Mouse (Mus musculus) lung, embryonic 14.5 days (tissue): ENCODE data around the gene 2310061I04Rik. TPM values are rescaled to one million over a fixed set of nuclear protein-coding genes. Genes with fewer than 3 reads are reported as not detected.

Source experiments
- ATAC-seq: fragments of 200-750 bp; cut with Nextera tagmentation; 2 replicates; pipeline ENCODE4 v1.8.0; 2017; ENCODE audit warnings: mild to moderate bottlenecking, moderate TSS enrichment, moderate library complexity; ENCODE audit not compliant: insufficient read depth
- DNase-seq: peaks from one replicate; pipeline ENCODE4 v3.0.0-alpha.2; 2015
- H3K27ac ChIP-seq: fragments of 300-500 bp; sonication (generic); 2 replicates; pipeline ENCODE4 v1.5.1; 2014; ENCODE audit warnings: low read depth, mild to moderate bottlenecking, moderate library complexity
- H3K27me3 ChIP-seq: fragments of 300-500 bp; sonication (generic); 2 replicates; pipeline ENCODE4 v1.6.1; 2014; ENCODE audit warnings: low read length, control low read depth; ENCODE audit not compliant: insufficient read depth
- H3K36me3 ChIP-seq: fragments of 300-500 bp; sonication (generic); 2 replicates; pipeline ENCODE4 v1.6.1; 2014; ENCODE audit warnings: control low read depth; ENCODE audit not compliant: insufficient read depth
- H3K4me1 ChIP-seq: fragments of 300-500 bp; sonication (generic); 2 replicates; pipeline ENCODE4 v1.6.1; 2014; ENCODE audit warnings: antibody characterized with exemption, control low read depth; ENCODE audit not compliant: insufficient read depth
- H3K4me2 ChIP-seq: fragments of 300-500 bp; sonication (generic); 2 replicates; pipeline ENCODE4 v1.6.1; 2014; ENCODE audit warnings: mild to moderate bottlenecking
- H3K4me3 ChIP-seq: fragments of 300-500 bp; sonication (generic); 2 replicates; pipeline ENCODE4 v1.5.1; 2014; ENCODE audit warnings: low read depth, low read length
- H3K9ac ChIP-seq: fragments of 300-500 bp; sonication (generic); 2 replicates; pipeline ENCODE4 v1.6.1; 2014
- H3K9me3 ChIP-seq: fragments of 300-500 bp; sonication (generic); 2 replicates; pipeline ENCODE4 v1.6.1; 2016; ENCODE audit warnings: low read depth, low read length, control low read depth
- CTCF ChIP-seq: IDR thresholded peaks from 2 replicates; pipeline ENCODE4 v1.5.1; 2016; ENCODE audit warnings: antibody characterized with exemption, low read depth
- WGBS: fragments of 180-500 bp; shearing (Covaris S2); extraction: QIAGEN DNeasy Blood & Tissue Kit; methylation state at CpG from one replicate; pipeline ENCODE4 v1.1.7; 2014; 5-methylcytosine and 5-hydroxymethylcytosine counted together
- polyA plus RNA-seq: library from polyadenylated mRNA; unstranded; fragments of >200 nt; fragmentation: Nextera tagmentation; extraction: Ambion mirVana; gene quantifications from 2 replicates; pipeline ENCODE4 v1.2.1, GENCODE M21; 2014

2310061I04Rik gene
- polyA plus RNA-seq, 1 experiment from 2014 or later = 25.4 TPM

- peak; percentile 30 for DNase-seq
- H3K36me3 ChIP-seq = peaks cover 47% of the 10 kb centered on the region
- peaks cover 11% of the 10 kb centered on the region for H3K4me1 ChIP-seq
- H3K9me3 ChIP-seq = no peaks in the 10 kb centered on the region
- ATAC-seq = no peak
- WGBS = under 1% methylated on average over 28 of the region's 28 CpGs
- peak overlapping the region; percentile 100 for H3K4me2 ChIP-seq
- peak overlapping the region; percentile 96 for H3K9ac ChIP-seq
- H3K27ac ChIP-seq = peak overlapping the region; percentile 99
- peak overlapping the region; percentile 79 for H3K4me3 ChIP-seq
- TF ChIP-seq CTCF = no peak
- no peaks in the 10 kb centered on the region for H3K27me3 ChIP-seq
Measured at GRCm38 (mm10) chr17:35915538-35916296, 18.5 kb upstream of the 2310061I04Rik start.

GRCm38 (mm10) chr17:35914975-35915374 lies 17.7 kb upstream of the 2310061I04Rik start:
- no peaks in the 10 kb centered on the region for H3K9me3 ChIP-seq
- H3K4me1 ChIP-seq = peaks cover 8% of the 10 kb centered on the region
- ATAC-seq (no peak), DNase-seq (no peak)
- H3K4me3 ChIP-seq = peak overlapping the region; percentile 79
- H3K9ac ChIP-seq = peak overlapping the region; percentile 96; the same call in 1 of the 2 replicates
- H3K4me2 ChIP-seq = peak overlapping the region; percentile 100
- H3K36me3 ChIP-seq = peaks cover 47% of the 10 kb centered on the region
- no peak overlapping the region for H3K27ac ChIP-seq
- TF ChIP-seq CTCF = no peak
- WGBS = 71% methylated on average over 6 of the region's 6 CpGs
- no peaks in the 10 kb centered on the region for H3K27me3 ChIP-seq

- H3K9me3 ChIP-seq = no peaks in the 10 kb centered on the region
- peak; percentile 92 for ATAC-seq
- peak within 1 kb of the TSS; percentile 73 for H3K9ac ChIP-seq
- peaks cover 66% of the 10 kb centered on the region for H3K36me3 ChIP-seq
- H3K4me3 ChIP-seq = peak within 1 kb of the TSS; percentile 70
- no peak for TF ChIP-seq CTCF
- H3K4me1 ChIP-seq = peaks cover 5% of the 10 kb centered on the region; the same call in 1 of the 2 replicates
- peak within 1 kb of the TSS; percentile 73; the same call in 1 of the 2 replicates for H3K27ac ChIP-seq
- WGBS = 3% methylated on average over 25 of the region's 25 CpGs
- H3K4me2 ChIP-seq = peak within 1 kb of the TSS; percentile 71
- no peaks in the 10 kb centered on the region for H3K27me3 ChIP-seq
- DNase-seq = peak; percentile 97
Measured at GRCm38 (mm10) chr17:35909919-35910369, 12.7 kb upstream of the 2310061I04Rik start, which contains the start of gene Atat1. Atat1 (minus strand) TSS chr17:35910075.

- H3K9ac ChIP-seq = peak overlapping the region; percentile 73
- no peak for DNase-seq
- H3K4me1 ChIP-seq = peaks cover 5% of the 10 kb centered on the region; the same call in 1 of the 2 replicates
- TF ChIP-seq CTCF = no peak
- H3K9me3 ChIP-seq = no peaks in the 10 kb centered on the region
- ATAC-seq = peak; percentile 23
- WGBS = 14% methylated on average over 20 of the region's 20 CpGs
- peak overlapping the region; percentile 71 for H3K4me2 ChIP-seq
- peak overlapping the region; percentile 70 for H3K4me3 ChIP-seq
- H3K27ac ChIP-seq = peak overlapping the region; percentile 73; the same call in 1 of the 2 replicates
- H3K27me3 ChIP-seq = no peaks in the 10 kb centered on the region
- H3K36me3 ChIP-seq = peaks cover 66% of the 10 kb centered on the region
Measured at GRCm38 (mm10) chr17:35909186-35909918, 12.1 kb upstream of the 2310061I04Rik start.

- TF ChIP-seq CTCF = peak; percentile 31
- peaks cover 5% of the 10 kb centered on the region; the same call in 1 of the 2 replicates for H3K4me1 ChIP-seq
- H3K27me3 ChIP-seq = no peaks in the 10 kb centered on the region
- no peak overlapping the region for H3K9ac ChIP-seq
- peaks cover 66% of the 10 kb centered on the region for H3K36me3 ChIP-seq
- H3K9me3 ChIP-seq = no peaks in the 10 kb centered on the region
- H3K4me3 ChIP-seq = no peak overlapping the region
- no peak overlapping the region for H3K4me2 ChIP-seq
- ATAC-seq (no peak), DNase-seq (no peak)
- 70% methylated on average over 2 of the region's 2 CpGs for WGBS
- no peak overlapping the region for H3K27ac ChIP-seq
Measured at GRCm38 (mm10) chr17:35907609-35908008, 10.4 kb upstream of the 2310061I04Rik start.

GRCm38 (mm10) chr17:35905587-35905986 lies 8.4 kb upstream of the 2310061I04Rik start:
- peaks cover 57% of the 10 kb centered on the region for H3K36me3 ChIP-seq
- ATAC-seq (no peak), DNase-seq (no peak)
- no peaks in the 10 kb centered on the region for H3K27me3 ChIP-seq
- no peak overlapping the region for H3K9ac ChIP-seq
- H3K9me3 ChIP-seq = no peaks in the 10 kb centered on the region
- no peak for TF ChIP-seq CTCF
- peaks cover 5% of the 10 kb centered on the region; the same call in 1 of the 2 replicates for H3K4me1 ChIP-seq
- no peak overlapping the region for H3K4me2 ChIP-seq
- no peak overlapping the region for H3K27ac ChIP-seq
- WGBS = 91% methylated on average over 1 of the region's 1 CpGs
- H3K4me3 ChIP-seq = no peak overlapping the region

GRCm38 (mm10) chr17:35903992-35904355 lies 6.7 kb upstream of the 2310061I04Rik start:
- no peak for ATAC-seq
- Histone ChIP-seq H3K9me3 (no peaks in the 10 kb centered on the region), H3K36me3 (peaks cover 72% of the 10 kb centered on the region), H3K27ac (no peak overlapping the region), H3K27me3 (no peaks in the 10 kb centered on the region), H3K4me1 (peaks cover 2% of the 10 kb centered on the region; the same call in 1 of the 2 replicates), H3K9ac (no peak overlapping the region), H3K4me3 (no peak overlapping the region), H3K4me2 (no peak overlapping the region)
- WGBS = 74% methylated on average over 4 of the region's 4 CpGs
- no peak for DNase-seq
- no peak for TF ChIP-seq CTCF
